Mouse (Mus musculus): ENCODE data around the gene Tmem150a. TPM values are rescaled to one million over a fixed set of nuclear protein-coding genes. Genes with fewer than 3 reads are reported as not detected.
A peak's percentile ranks its signal among the peaks of the same experiment; 100 is the strongest.

Tmem150a gene
- polyA plus RNA-seq, 1 experiment from 2014 or later: 18.7 TPM

DNA sequence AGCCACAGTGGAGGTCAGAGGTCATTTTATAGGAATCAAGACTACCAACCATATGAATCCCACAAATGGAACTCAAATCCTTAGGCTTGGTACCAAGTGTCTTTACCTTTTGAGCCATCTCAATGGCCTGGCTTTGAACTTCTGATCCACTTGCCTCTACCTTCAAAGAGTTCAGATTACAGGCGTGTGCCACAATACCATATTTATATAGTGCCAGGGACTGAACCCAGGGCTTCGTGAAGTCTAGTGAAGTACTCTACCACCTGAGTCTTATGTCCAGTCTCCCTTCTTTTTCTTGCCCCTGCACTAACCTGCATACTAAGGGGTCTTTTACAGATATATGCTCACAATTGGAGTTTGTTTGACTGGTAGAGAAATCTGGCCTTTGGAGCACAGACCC lies 31.3 kb downstream of the Tmem150a start:
- no peak for ATAC-seq (ENCODE audit: low FRiP score, low TSS enrichment)
- WGBS: 90% methylated on average over 2 of the region's 2 CpGs

DNA sequence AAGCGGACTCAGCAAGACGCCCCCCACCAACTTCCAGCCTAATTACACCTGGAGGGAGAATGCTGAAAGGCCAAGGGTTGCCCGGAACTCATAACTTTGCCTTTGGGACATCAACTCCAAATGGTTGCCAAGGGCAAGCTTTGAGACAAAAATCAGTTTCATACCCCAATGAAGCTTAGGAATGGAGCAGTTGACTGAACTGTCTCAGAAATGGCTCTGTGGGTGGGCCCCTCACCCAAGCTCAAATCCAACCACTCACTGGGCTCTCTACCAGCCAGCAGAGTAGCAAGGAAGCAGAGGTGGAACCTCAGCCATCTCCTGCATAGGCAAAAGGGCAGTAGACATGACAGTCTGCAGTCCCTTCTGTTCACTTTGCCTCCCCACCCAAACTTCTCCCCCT lies 32.6 kb downstream of the Tmem150a start:
- no peak overlapping the region for H3K4me3 ChIP-seq (ENCODE audit: low read length)
- H3K4me2 ChIP-seq (replicated peaks; ENCODE audit: low read depth, low read length): no peak overlapping the region
- no peaks in the 10 kb centered on the region for H3K9me3 ChIP-seq (ENCODE audit: control insufficient read depth, low read length)
- H3K4me1 ChIP-seq (ENCODE audit: control insufficient read depth, insufficient read depth, low read length): peaks cover 25% of the 10 kb centered on the region
- WGBS: 59% methylated on average over 3 of the region's 3 CpGs
- H3K9ac ChIP-seq (ENCODE audit: low read depth, low read length): no peak overlapping the region
- no peaks in the 10 kb centered on the region for H3K27me3 ChIP-seq (ENCODE audit: control insufficient read depth, insufficient read depth, low read length)
- ATAC-seq (ENCODE audit: low FRiP score, low TSS enrichment): no peak
- H3K36me3 ChIP-seq (ENCODE audit: control insufficient read depth, insufficient read depth, low read length): peaks cover 10% of the 10 kb centered on the region
- H3K27ac ChIP-seq (ENCODE audit: low read depth, low read length): no peak overlapping the region

More for the DNA sequence above, 31.3 kb downstream of the Tmem150a start:
- H3K36me3 ChIP-seq (ENCODE audit: control insufficient read depth, insufficient read depth, low read length): peaks cover 10% of the 10 kb centered on the region
- no peak overlapping the region for H3K9ac ChIP-seq (ENCODE audit: low read depth, low read length)
- no peaks in the 10 kb centered on the region for H3K9me3 ChIP-seq (ENCODE audit: control insufficient read depth, low read length)
- H3K27me3 ChIP-seq (ENCODE audit: control insufficient read depth, insufficient read depth, low read length): no peaks in the 10 kb centered on the region
- H3K4me2 ChIP-seq (replicated peaks; ENCODE audit: low read depth, low read length): no peak overlapping the region
- no peak overlapping the region for H3K27ac ChIP-seq (ENCODE audit: low read depth, low read length)
- H3K4me1 ChIP-seq (ENCODE audit: control insufficient read depth, insufficient read depth, low read length): peaks cover 25% of the 10 kb centered on the region
- no peak overlapping the region for H3K4me3 ChIP-seq (ENCODE audit: low read length)

GRCm38 (mm10) chr6:72388266-72388665 lies 33.0 kb downstream of the Tmem150a start:
- Histone ChIP-seq H3K36me3 (ENCODE audit: control insufficient read depth, insufficient read depth, low read length) (peaks cover 10% of the 10 kb centered on the region), H3K9ac (ENCODE audit: low read depth, low read length) (no peak overlapping the region), H3K9me3 (ENCODE audit: control insufficient read depth, low read length) (no peaks in the 10 kb centered on the region), H3K4me1 (ENCODE audit: control insufficient read depth, insufficient read depth, low read length) (peaks cover 25% of the 10 kb centered on the region), H3K27ac (ENCODE audit: low read depth, low read length) (no peak overlapping the region), H3K4me3 (ENCODE audit: low read length) (no peak overlapping the region), H3K4me2 (replicated peaks; ENCODE audit: low read depth, low read length) (no peak overlapping the region), H3K27me3 (ENCODE audit: control insufficient read depth, insufficient read depth, low read length) (no peaks in the 10 kb centered on the region)
- no peak for ATAC-seq (ENCODE audit: low FRiP score, low TSS enrichment)
- WGBS: 61% methylated on average over 10 of the region's 10 CpGs

DNA sequence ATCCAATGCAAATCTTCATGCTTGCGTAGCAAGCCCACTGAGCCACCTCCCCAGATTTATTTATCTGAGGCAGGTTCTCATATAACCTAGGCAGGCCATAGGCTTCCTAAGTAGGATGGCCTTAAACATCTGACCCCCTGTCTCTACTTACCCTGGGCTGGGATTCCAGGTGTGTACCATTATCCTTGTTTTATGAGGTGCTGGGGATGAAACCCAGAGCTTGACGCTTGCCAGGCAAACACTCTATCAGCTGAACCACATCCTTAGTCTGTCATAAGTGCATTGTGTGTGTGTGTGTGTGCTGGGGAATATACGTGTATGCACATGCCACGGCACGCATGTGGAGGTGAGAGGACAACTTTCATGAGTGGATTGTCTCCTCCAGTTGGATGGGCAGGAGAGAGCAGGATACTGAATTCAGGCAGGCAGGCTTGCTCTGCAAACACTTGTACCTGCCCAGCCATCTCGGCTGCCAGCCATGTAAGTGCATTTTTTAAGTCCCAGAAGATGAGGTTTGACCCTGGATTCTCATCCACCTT lies 33.6 kb downstream of the Tmem150a start:
- peak overlapping the region; percentile 73; the same call in 1 of the 2 replicates for H3K9ac ChIP-seq (ENCODE audit: low read depth, low read length)

DNA sequence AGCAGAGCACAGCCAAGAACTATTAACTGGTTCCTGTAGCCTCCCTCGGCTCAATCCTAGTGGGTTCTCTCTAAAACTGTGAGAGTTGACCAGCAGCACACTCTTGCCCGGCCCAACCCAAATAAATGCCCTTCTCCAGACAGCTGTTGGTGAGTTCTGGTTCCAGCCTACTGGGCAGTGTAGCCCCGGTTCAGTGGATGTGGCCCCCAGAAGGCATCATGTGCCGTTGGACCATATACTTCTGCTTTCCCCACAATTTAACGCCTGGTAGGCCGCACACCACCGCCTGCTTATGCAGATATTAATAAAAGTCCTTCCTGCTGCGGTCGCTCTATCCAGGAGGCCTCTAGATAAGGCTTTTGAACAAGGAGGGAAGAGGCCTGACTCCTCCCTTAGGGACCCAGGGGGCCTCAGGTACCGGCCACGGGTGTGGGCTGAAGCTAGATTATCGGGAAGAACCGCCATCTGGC lies 34.3 kb downstream of the Tmem150a start:
- 17% methylated on average over 13 of the region's 13 CpGs for WGBS

More for the DNA sequence above, 33.6 kb downstream of the Tmem150a start:
- no peaks in the 10 kb centered on the region for H3K27me3 ChIP-seq (ENCODE audit: control insufficient read depth, insufficient read depth, low read length)
- H3K4me2 ChIP-seq (replicated peaks; ENCODE audit: low read depth, low read length): peak overlapping the region; percentile 55
- H3K4me3 ChIP-seq (ENCODE audit: low read length): no peak overlapping the region; the same call in 1 of the 2 replicates
- H3K9me3 ChIP-seq (ENCODE audit: control insufficient read depth, low read length): no peaks in the 10 kb centered on the region
- H3K36me3 ChIP-seq (ENCODE audit: control insufficient read depth, insufficient read depth, low read length): peaks cover 10% of the 10 kb centered on the region
- ATAC-seq (ENCODE audit: low FRiP score, low TSS enrichment): no peak
- no peak overlapping the region for H3K27ac ChIP-seq (ENCODE audit: low read depth, low read length)
- 83% methylated on average over 6 of the region's 6 CpGs for WGBS
- H3K4me1 ChIP-seq (ENCODE audit: control insufficient read depth, insufficient read depth, low read length): peaks cover 25% of the 10 kb centered on the region

GRCm38 (mm10) chr6:72389941-72390771 lies 34.9 kb downstream of the Tmem150a start, which contains the start of gene Vamp8:
Gene Vamp8, minus strand, starts transcription at chr6:72390703.
- Histone ChIP-seq H3K4me2 (replicated peaks; ENCODE audit: low read depth, low read length) (peak within 1 kb of the TSS; percentile 55), H3K36me3 (ENCODE audit: control insufficient read depth, insufficient read depth, low read length) (peaks cover 8% of the 10 kb centered on the region), H3K27me3 (ENCODE audit: control insufficient read depth, insufficient read depth, low read length) (no peaks in the 10 kb centered on the region), H3K27ac (ENCODE audit: low read depth, low read length) (peak within 1 kb of the TSS; percentile 97), H3K4me3 (ENCODE audit: low read length) (peak within 1 kb of the TSS; percentile 54), H3K4me1 (ENCODE audit: control insufficient read depth, insufficient read depth, low read length) (peaks cover 25% of the 10 kb centered on the region), H3K9me3 (ENCODE audit: control insufficient read depth, low read length) (no peaks in the 10 kb centered on the region), H3K9ac (ENCODE audit: low read depth, low read length) (peak within 1 kb of the TSS; percentile 73)
- WGBS: 1% methylated on average over 32 of the region's 33 CpGs
- ATAC-seq (ENCODE audit: low FRiP score, low TSS enrichment): peak; percentile 71

More for the DNA sequence above, 34.3 kb downstream of the Tmem150a start:
- H3K36me3 ChIP-seq (ENCODE audit: control insufficient read depth, insufficient read depth, low read length): peaks cover 10% of the 10 kb centered on the region
- no peaks in the 10 kb centered on the region for H3K9me3 ChIP-seq (ENCODE audit: control insufficient read depth, low read length)
- peak overlapping the region; percentile 55 for H3K4me2 ChIP-seq (replicated peaks; ENCODE audit: low read depth, low read length)
- peak overlapping the region; percentile 54 for H3K4me3 ChIP-seq (ENCODE audit: low read length)
- peak overlapping the region; percentile 97 for H3K27ac ChIP-seq (ENCODE audit: low read depth, low read length)
- peak overlapping the region; percentile 73 for H3K9ac ChIP-seq (ENCODE audit: low read depth, low read length)
- H3K27me3 ChIP-seq (ENCODE audit: control insufficient read depth, insufficient read depth, low read length): no peaks in the 10 kb centered on the region
- peak; percentile 32 for ATAC-seq (ENCODE audit: low FRiP score, low TSS enrichment)
- peaks cover 25% of the 10 kb centered on the region for H3K4me1 ChIP-seq (ENCODE audit: control insufficient read depth, insufficient read depth, low read length)

DNA sequence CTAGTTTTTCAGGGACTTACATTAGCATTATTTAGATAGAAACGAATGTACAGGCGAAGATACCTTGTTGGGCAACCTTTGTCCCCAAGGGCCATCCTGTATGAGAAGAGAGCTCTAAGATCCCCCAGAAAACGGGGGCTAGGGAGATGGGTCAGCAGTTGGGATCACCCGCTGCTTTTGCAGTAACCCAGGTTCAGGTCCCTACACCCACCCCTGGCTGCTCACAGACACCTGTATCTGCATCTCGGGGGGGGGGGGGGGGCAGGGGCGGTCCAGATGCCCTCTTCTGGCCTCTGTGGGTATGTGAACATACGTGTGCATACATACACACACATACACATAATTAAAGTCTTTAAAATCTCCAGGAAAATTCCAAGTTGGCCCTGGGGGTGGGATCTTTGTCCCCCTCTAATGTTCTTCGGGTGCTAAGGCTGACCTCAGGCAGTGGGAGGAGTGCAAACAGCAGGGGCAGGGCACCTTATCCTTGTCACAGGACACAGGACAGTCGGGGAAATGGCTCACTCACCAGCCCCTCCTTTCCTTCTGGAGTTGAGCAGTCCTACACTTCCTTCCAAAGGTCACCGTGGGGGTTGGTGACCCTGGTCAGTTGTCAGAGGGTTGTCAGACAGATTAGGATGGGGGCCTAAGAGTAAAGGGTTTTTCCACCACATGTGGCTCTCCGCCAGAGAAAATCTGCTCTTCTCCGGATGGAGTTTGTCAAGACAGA lies 35.7 kb downstream of the Tmem150a start:
- Histone ChIP-seq H3K4me1 (ENCODE audit: control insufficient read depth, insufficient read depth, low read length) (peaks cover 25% of the 10 kb centered on the region), H3K27me3 (ENCODE audit: control insufficient read depth, insufficient read depth, low read length) (no peaks in the 10 kb centered on the region), H3K27ac (ENCODE audit: low read depth, low read length) (peak overlapping the region; percentile 97), H3K36me3 (ENCODE audit: control insufficient read depth, insufficient read depth, low read length) (peaks cover 3% of the 10 kb centered on the region; the same call in 1 of the 2 replicates), H3K4me2 (replicated peaks; ENCODE audit: low read depth, low read length) (peak overlapping the region; percentile 55), H3K9me3 (ENCODE audit: control insufficient read depth, low read length) (no peaks in the 10 kb centered on the region), H3K4me3 (ENCODE audit: low read length) (peak overlapping the region; percentile 54), H3K9ac (ENCODE audit: low read depth, low read length) (peak overlapping the region; percentile 73; the same call in 1 of the 2 replicates)
- 13% methylated on average over 12 of the region's 12 CpGs for WGBS
- ATAC-seq (ENCODE audit: low FRiP score, low TSS enrichment): peak; percentile 82

DNA sequence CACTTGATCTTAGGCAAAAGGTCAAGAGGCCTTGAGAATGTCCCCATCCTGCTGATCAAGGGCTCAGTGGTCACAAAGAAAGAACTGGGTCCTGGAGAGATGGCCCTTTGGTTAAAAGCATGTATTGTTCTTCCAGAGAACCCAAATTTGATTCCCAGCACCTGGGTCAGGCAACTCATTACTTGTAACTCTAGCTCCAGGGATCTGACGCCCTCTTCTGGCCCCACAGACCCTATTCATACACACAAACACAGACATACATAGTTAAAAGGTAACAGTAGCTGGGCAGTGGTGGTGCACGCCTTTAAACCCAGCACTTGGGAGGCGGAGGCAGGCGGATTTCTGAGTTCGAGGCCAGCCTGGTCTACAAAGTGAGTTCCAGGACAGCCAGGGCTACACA lies 37.1 kb downstream of the Tmem150a start:
- Histone ChIP-seq H3K4me2 (replicated peaks; ENCODE audit: low read depth, low read length) (no peak overlapping the region), H3K27me3 (ENCODE audit: control insufficient read depth, insufficient read depth, low read length) (no peaks in the 10 kb centered on the region), H3K9me3 (ENCODE audit: control insufficient read depth, low read length) (no peaks in the 10 kb centered on the region), H3K36me3 (ENCODE audit: control insufficient read depth, insufficient read depth, low read length) (no peaks in the 10 kb centered on the region), H3K4me3 (ENCODE audit: low read length) (no peak overlapping the region), H3K27ac (ENCODE audit: low read depth, low read length) (peak overlapping the region; percentile 42; the same call in 1 of the 2 replicates), H3K9ac (ENCODE audit: low read depth, low read length) (no peak overlapping the region), H3K4me1 (ENCODE audit: control insufficient read depth, insufficient read depth, low read length) (peaks cover 25% of the 10 kb centered on the region)
- ATAC-seq (ENCODE audit: low FRiP score, low TSS enrichment): no peak
- 91% methylated on average over 5 of the region's 5 CpGs for WGBS
